Mouse (Mus musculus): Measurements from ENCODE around the gene Pum1.

DNA sequence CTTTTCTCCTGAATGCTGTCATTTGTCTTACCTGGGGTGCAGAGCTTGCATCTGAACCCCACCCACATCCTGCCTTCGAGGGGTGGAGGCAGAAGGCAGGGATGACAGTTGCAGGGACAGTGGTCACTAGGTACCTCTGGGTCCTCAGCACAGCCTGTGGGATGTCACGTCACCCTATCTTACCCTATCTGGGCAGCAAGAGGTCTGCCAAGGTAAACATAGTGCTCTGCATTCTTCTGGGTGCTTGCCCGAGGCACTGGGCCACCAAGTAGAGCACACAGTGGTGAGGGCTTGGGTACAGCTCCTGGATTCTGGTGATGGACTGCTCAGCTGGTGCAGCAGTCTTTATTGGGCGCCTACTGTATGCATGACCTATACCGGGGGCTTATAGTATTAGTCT is 136.5 kb downstream of the Pum1 start:
- TF ChIP-seq CTCF (IDR thresholded peaks at IDR 0.05; ENCODE audit: control insufficient read depth, insufficient read depth, low read length) (no peak), POLR2A (IDR thresholded peaks at IDR 0.05; ENCODE audit: borderline replicate concordance, control insufficient read depth, low read depth, low read length) (no peak)
